Mouse (Mus musculus): ENCODE data around the gene Olfr1495. TPM values are rescaled to one million over a fixed set of nuclear protein-coding genes. Genes with fewer than 3 reads are reported as not detected.
"Not testable (repeated sequence)": the region's sequence is repeated elsewhere in the genome, so short reads cannot be mapped to it uniquely, and the experiment has no call there.

The Olfr1495 gene
- total RNA-seq (2015; ENCODE audit: low replicate concordance): not detected in 2 replicates
- total RNA-seq (2017; ENCODE audit: low replicate concordance): not detected in 2 replicates

GRCm38 (mm10) chr19:13764306-13764705 lies at the start of gene Olfr1495:
Gene Olfr1495 (plus strand): TSS chr19:13764606.
- ATAC-seq (replicated peaks; ENCODE audit: low FRiP score, poor library complexity, severe bottlenecking): no peak

- no peak for ATAC-seq (replicated peaks; ENCODE audit: low FRiP score, poor library complexity, severe bottlenecking)
Observed at GRCm38 (mm10) chr19:13722978-13723377, 41.4 kb upstream of the Olfr1495 start, which contains the start of gene Olfr1493-ps1. Gene Olfr1493-ps1 (plus strand): TSS chr19:13723278.

- ATAC-seq (replicated peaks; ENCODE audit: low FRiP score, poor library complexity, severe bottlenecking): no peak
Observed at GRCm38 (mm10) chr19:13739428-13739827, 25.0 kb upstream of the Olfr1495 start, which contains the start of gene Olfr1494. Gene Olfr1494 (plus strand): TSS chr19:13739728.

- no peak for ATAC-seq (replicated peaks; ENCODE audit: low FRiP score, poor library complexity, severe bottlenecking)
Observed at GRCm38 (mm10) chr19:13749366-13749765, 15.0 kb upstream of the Olfr1495 start.

GRCm38 (mm10) chr19:13768565-13769276 lies 4.3 kb downstream of the Olfr1495 start:
- ATAC-seq (replicated peaks; ENCODE audit: low FRiP score, poor library complexity, severe bottlenecking): no peak

GRCm38 (mm10) chr19:13777578-13777977 lies 13.2 kb downstream of the Olfr1495 start, which contains the start of gene Olfr1496:
Gene Olfr1496 (plus strand): TSS chr19:13777878.
- no peak for ATAC-seq (replicated peaks; ENCODE audit: low FRiP score, poor library complexity, severe bottlenecking)

- ATAC-seq (replicated peaks; ENCODE audit: low FRiP score, poor library complexity, severe bottlenecking): no peak
Observed at GRCm38 (mm10) chr19:13798102-13798501, 33.7 kb downstream of the Olfr1495 start, which contains the start of gene Olfr1497. Gene Olfr1497 (minus strand): TSS chr19:13798202.

- ATAC-seq (replicated peaks; ENCODE audit: low FRiP score, poor library complexity, severe bottlenecking): not testable (repeated sequence)
Observed at GRCm38 (mm10) chr19:13805486-13805885, 41.1 kb downstream of the Olfr1495 start.

- no peak for ATAC-seq (replicated peaks; ENCODE audit: low FRiP score, poor library complexity, severe bottlenecking)
Observed at GRCm38 (mm10) chr19:13812823-13813222, 48.4 kb downstream of the Olfr1495 start.

GRCm38 (mm10) chr19:13818827-13819226 lies 54.4 kb downstream of the Olfr1495 start:
- ATAC-seq (replicated peaks; ENCODE audit: low FRiP score, poor library complexity, severe bottlenecking): no peak

GRCm38 (mm10) chr19:13819347-13819746 lies 54.9 kb downstream of the Olfr1495 start, which contains the start of gene Olfr1499:
Gene Olfr1499 (minus strand): TSS chr19:13819447.
- no peak for ATAC-seq (replicated peaks; ENCODE audit: low FRiP score, poor library complexity, severe bottlenecking)

Other genes with a start within 250 kb of the Olfr1495 start
- not detected in 2 replicates for gene Olfr1480, start 236.7 kb upstream of the Olfr1495 start, total RNA-seq (2015; ENCODE audit: low replicate concordance)
- gene Olfr1480, start 236.7 kb upstream of the Olfr1495 start, total RNA-seq (2017; ENCODE audit: low replicate concordance): not detected in 2 replicates
- not detected in 2 replicates for gene Olfr1484, start 181.1 kb upstream of the Olfr1495 start, total RNA-seq (2015; ENCODE audit: low replicate concordance)
- 0.39 TPM in 1 of 2 replicates, not detected in the other for gene Olfr1484, start 181.1 kb upstream of the Olfr1495 start, total RNA-seq (2017; ENCODE audit: low replicate concordance)
- gene Olfr1487, start 147.2 kb upstream of the Olfr1495 start, total RNA-seq (2015; ENCODE audit: low replicate concordance): not detected in 2 replicates
- gene Olfr1487, start 147.2 kb upstream of the Olfr1495 start, total RNA-seq (2017; ENCODE audit: low replicate concordance): not detected in 2 replicates
- gene Olfr1489, start 133.0 kb upstream of the Olfr1495 start, total RNA-seq (2015; ENCODE audit: low replicate concordance): not detected in 2 replicates
- not detected in 2 replicates for gene Olfr1489, start 133.0 kb upstream of the Olfr1495 start, total RNA-seq (2017; ENCODE audit: low replicate concordance)
- gene Olfr1490, start 113.5 kb upstream of the Olfr1495 start, total RNA-seq (2015; ENCODE audit: low replicate concordance): not detected in 2 replicates
- not detected in 2 replicates for gene Olfr1490, start 113.5 kb upstream of the Olfr1495 start, total RNA-seq (2017; ENCODE audit: low replicate concordance)
- not detected in 2 replicates for gene Olfr1491, start 67.3 kb upstream of the Olfr1495 start, total RNA-seq (2015; ENCODE audit: low replicate concordance)
- not detected in 2 replicates for gene Olfr1491, start 67.3 kb upstream of the Olfr1495 start, total RNA-seq (2017; ENCODE audit: low replicate concordance)
- gene Olfr1493-ps1, start 41.3 kb upstream of the Olfr1495 start, total RNA-seq (2015; ENCODE audit: low replicate concordance): not detected in 2 replicates
- gene Olfr1493-ps1, start 41.3 kb upstream of the Olfr1495 start, total RNA-seq (2017; ENCODE audit: low replicate concordance): not detected in 2 replicates
- gene Olfr1494, start 24.9 kb upstream of the Olfr1495 start, total RNA-seq (2015; ENCODE audit: low replicate concordance): not detected in 2 replicates
- gene Olfr1494, start 24.9 kb upstream of the Olfr1495 start, total RNA-seq (2017; ENCODE audit: low replicate concordance): not detected in 2 replicates
- gene Olfr1496, start 13.3 kb downstream of the Olfr1495 start, total RNA-seq (2015; ENCODE audit: low replicate concordance): not detected in 2 replicates
- gene Olfr1496, start 13.3 kb downstream of the Olfr1495 start, total RNA-seq (2017; ENCODE audit: low replicate concordance): not detected in 2 replicates
- not detected in 2 replicates for gene Olfr1497, start 33.6 kb downstream of the Olfr1495 start, total RNA-seq (2015; ENCODE audit: low replicate concordance)
- gene Olfr1497, start 33.6 kb downstream of the Olfr1495 start, total RNA-seq (2017; ENCODE audit: low replicate concordance): not detected in 2 replicates
- not detected in 2 replicates for gene Olfr1499, start 54.8 kb downstream of the Olfr1495 start, total RNA-seq (2015; ENCODE audit: low replicate concordance)
- gene Olfr1499, start 54.8 kb downstream of the Olfr1495 start, total RNA-seq (2017; ENCODE audit: low replicate concordance): not detected in 2 replicates
- not detected in 2 replicates for gene Olfr1500, start 65.9 kb downstream of the Olfr1495 start, total RNA-seq (2015; ENCODE audit: low replicate concordance)
- gene Olfr1500, start 65.9 kb downstream of the Olfr1495 start, total RNA-seq (2017; ENCODE audit: low replicate concordance): not detected in 2 replicates
- gene Olfr1501, start 86.1 kb downstream of the Olfr1495 start, total RNA-seq (2015; ENCODE audit: low replicate concordance): not detected in 2 replicates
- gene Olfr1501, start 86.1 kb downstream of the Olfr1495 start, total RNA-seq (2017; ENCODE audit: low replicate concordance): not detected in 2 replicates
- not detected in 2 replicates for gene Olfr1502, start 97.2 kb downstream of the Olfr1495 start, total RNA-seq (2015; ENCODE audit: low replicate concordance)
- gene Olfr1502, start 97.2 kb downstream of the Olfr1495 start, total RNA-seq (2017; ENCODE audit: low replicate concordance): not detected in 2 replicates
- gene Olfr1504, start 133.3 kb downstream of the Olfr1495 start, total RNA-seq (2015; ENCODE audit: low replicate concordance): not detected in 2 replicates
- not detected in 2 replicates for gene Olfr1504, start 133.3 kb downstream of the Olfr1495 start, total RNA-seq (2017; ENCODE audit: low replicate concordance)
- not detected in 2 replicates for gene Olfr1505, start 148.9 kb downstream of the Olfr1495 start, total RNA-seq (2015; ENCODE audit: low replicate concordance)
- not detected in 2 replicates for gene Olfr1505, start 148.9 kb downstream of the Olfr1495 start, total RNA-seq (2017; ENCODE audit: low replicate concordance)

Measured in erythroid progenitor cell, adult 5-6 weeks (primary cell).